Mouse (Mus musculus) forebrain, embryonic 13.5 days (tissue): Measurements from ENCODE around the gene Zfp444. TPM values are rescaled to one million over a fixed set of nuclear protein-coding genes. Genes with fewer than 3 reads are reported as not detected.
"Not testable (repeated sequence)": the region's sequence is repeated elsewhere in the genome, so short reads cannot be mapped to it uniquely, and the experiment has no call there.

ENCODE experiments used
- ATAC-seq: fragments of 200-750 bp; cut with Nextera tagmentation; 2 replicates; pipeline ENCODE4 v1.8.0; 2017
- H3K27ac ChIP-seq: fragments of 300-500 bp; sonication (generic); 2 replicates; pipeline ENCODE4 v1.5.1; 2015; ENCODE audit warnings: inconsistent platforms, mild to moderate bottlenecking, moderate library complexity
- H3K27me3 ChIP-seq: fragments of 300-500 bp; sonication (generic); 2 replicates; pipeline ENCODE4 v1.6.1; 2015; ENCODE audit warnings: mild to moderate bottlenecking, inconsistent platforms
- H3K36me3 ChIP-seq: fragments of 300-500 bp; sonication (generic); 2 replicates; pipeline ENCODE4 v1.6.1; 2015; ENCODE audit warnings: mild to moderate bottlenecking, inconsistent platforms; ENCODE audit not compliant: poor library complexity, severe bottlenecking
- H3K4me1 ChIP-seq: fragments of 300-500 bp; sonication (generic); 2 replicates; pipeline ENCODE4 v1.6.1; 2015; ENCODE audit warnings: inconsistent platforms
- H3K4me2 ChIP-seq: fragments of 300-500 bp; sonication (generic); 2 replicates; pipeline ENCODE4 v1.6.1; 2015; ENCODE audit warnings: inconsistent platforms, mild to moderate bottlenecking, moderate library complexity
- H3K4me3 ChIP-seq: fragments of 300-500 bp; sonication (generic); 2 replicates; pipeline ENCODE4 v1.5.1; 2015; ENCODE audit warnings: mild to moderate bottlenecking, inconsistent platforms
- H3K9ac ChIP-seq: fragments of 300-500 bp; sonication (generic); 2 replicates; pipeline ENCODE4 v1.6.1; 2015; ENCODE audit warnings: mild to moderate bottlenecking, inconsistent platforms
- H3K9me3 ChIP-seq: fragments of 300-500 bp; sonication (generic); replicated peaks from 2 replicates; pipeline ENCODE4 v1.6.1; 2016; ENCODE audit warnings: inconsistent platforms
- WGBS: fragments of 180-500 bp; shearing (Covaris S2); methylation state at CpG from one replicate; pipeline ENCODE4 v1.1.7; 2015; 5-methylcytosine and 5-hydroxymethylcytosine counted together
- polyA plus RNA-seq: library from polyadenylated mRNA; unstranded; fragments of >200 nt; fragmentation: Nextera tagmentation; extraction: Ambion mirVana; gene quantifications from 2 replicates; pipeline ENCODE4 v1.2.1, GENCODE M21; 2015

Zfp444 gene
- polyA plus RNA-seq, 1 experiment from 2014 or later = 85.5 TPM

- Histone ChIP-seq H3K4me3 (no peak overlapping the region), H3K27ac (no peak overlapping the region), H3K27me3 (no peaks in the 10 kb centered on the region), H3K9ac (no peak overlapping the region), H3K4me2 (no peak overlapping the region), H3K9me3 (0 out of 2 replicates have a peak, but pooled peaks cover under 1% of the 10 kb centered on the region), H3K4me1 (no peaks in the 10 kb centered on the region), H3K36me3 (no peaks in the 10 kb centered on the region)
- no peak for ATAC-seq
- WGBS = 51% methylated on average over 11 of the region's 11 CpGs
Measured at GRCm38 (mm10) chr7:6239787-6240186, 67.8 kb downstream of the Zfp444 start.

GRCm38 (mm10) chr7:6240841-6241425 lies 68.9 kb downstream of the Zfp444 start:
- H3K4me2 ChIP-seq, H3K4me3 ChIP-seq, H3K9me3 ChIP-seq, H3K27ac ChIP-seq, H3K27me3 ChIP-seq, H3K9ac ChIP-seq, H3K4me1 ChIP-seq, H3K36me3 ChIP-seq, ATAC-seq: not testable (repeated sequence)
- 12% methylated on average over 1 of the region's 1 CpGs for WGBS

Other genes starting within 250 kb of the Zfp444 start
- not detected in 2 replicates for gene Vmn1r65, start 161.2 kb upstream of the Zfp444 start, polyA plus RNA-seq
- not detected in 2 replicates for gene Nlrp4c, start 127.1 kb upstream of the Zfp444 start, polyA plus RNA-seq
- 20.0 and 22.8 TPM in 2 replicates for gene Zfp787, start 16.2 kb upstream of the Zfp444 start, polyA plus RNA-seq
- not detected in 2 replicates for gene Galp, start 24.9 kb downstream of the Zfp444 start, polyA plus RNA-seq
- not detected in 2 replicates for gene Zscan5b, start 50.1 kb downstream of the Zfp444 start, polyA plus RNA-seq
- gene Epp13, start 80.5 kb downstream of the Zfp444 start, polyA plus RNA-seq = not detected in 2 replicates
- 14.8 and 16.5 TPM in 2 replicates for gene Zfp667, start 114.4 kb downstream of the Zfp444 start, polyA plus RNA-seq
- 9.2 and 9.9 TPM in 2 replicates for gene Zfp583, start 159.1 kb downstream of the Zfp444 start, polyA plus RNA-seq
- 4.1 and 4.9 TPM in 2 replicates for gene Gm3854, start 171.5 kb downstream of the Zfp444 start, polyA plus RNA-seq
- 3.3 TPM in 2 replicates for gene Zfp78, start 191.1 kb downstream of the Zfp444 start, polyA plus RNA-seq
- 12.4 and 13.7 TPM in 2 replicates for gene Zfp28, start 211.1 kb downstream of the Zfp444 start, polyA plus RNA-seq
- 1.4 and 1.6 TPM in 2 replicates for gene Smim17, start 226.5 kb downstream of the Zfp444 start, polyA plus RNA-seq
- gene Gm20715, start 238.1 kb downstream of the Zfp444 start, polyA plus RNA-seq = 0.05 TPM in 1 of 2 replicates, not detected in the other